Mouse (Mus musculus): ENCODE measurements at regions not wholly inside any gene's neighbourhood (a gene's known extent, or its start where the extent isn't known, plus 50 kb on each side); places are given as distances from the start of the nearest gene placed in this dataset.
A peak's percentile ranks its signal among the peaks of the same experiment; 100 is the strongest.

GRCm38 (mm10) chr11:20442476-20442875 is 100.6 kb upstream of the Sertad2 start:
- Histone ChIP-seq H3K27ac (ENCODE audit: low read depth) (no peak overlapping the region), H3K27me3 (ENCODE audit: insufficient read depth, low read length) (no peaks in the 10 kb centered on the region), H3K4me1 (ENCODE audit: insufficient read depth) (peaks cover 11% of the 10 kb centered on the region; the same call in 1 of the 2 replicates), H3K36me3 (replicated peaks; ENCODE audit: insufficient read depth, low read length) (no peaks in the 10 kb centered on the region), H3K9me3 (ENCODE audit: low read length) (no peaks in the 10 kb centered on the region), H3K9ac (replicated peaks) (no peak overlapping the region), H3K4me2 (ENCODE audit: low read depth, low read length) (no peak overlapping the region), H3K4me3 (ENCODE audit: low read depth, low read length) (no peak overlapping the region)
- no peak for ATAC-seq
- no peak for DNase-seq
- TF ChIP-seq EP300 (IDR thresholded peaks at IDR 0.05; ENCODE audit: low read depth) (no peak), CTCF (IDR thresholded peaks at IDR 0.05; ENCODE audit: low read depth) (no peak)
- WGBS (ENCODE audit: insufficient replicate concordance) = 68% methylated on average over 4 of the region's 4 CpGs

- no peaks in the 10 kb centered on the region for H3K27me3 ChIP-seq (ENCODE audit: insufficient read depth, low read length)
- H3K4me3 ChIP-seq (ENCODE audit: low read depth, low read length) = peak overlapping the region; percentile 33
Measured at GRCm38 (mm10) chr11:20445061-20445902, 97.8 kb upstream of the Sertad2 start.

GRCm38 (mm10) chr11:20445903-20446264 is 97.2 kb upstream of the Sertad2 start:
- Histone ChIP-seq H3K4me1 (ENCODE audit: insufficient read depth) (peaks cover 11% of the 10 kb centered on the region; the same call in 1 of the 2 replicates), H3K36me3 (replicated peaks; ENCODE audit: insufficient read depth, low read length) (no peaks in the 10 kb centered on the region), H3K27ac (ENCODE audit: low read depth) (no peak overlapping the region), H3K4me2 (ENCODE audit: low read depth, low read length) (peak overlapping the region; percentile 72), H3K4me3 (ENCODE audit: low read depth, low read length) (peak overlapping the region; percentile 33), H3K9me3 (ENCODE audit: low read length) (no peaks in the 10 kb centered on the region), H3K27me3 (ENCODE audit: insufficient read depth, low read length) (no peaks in the 10 kb centered on the region), H3K9ac (replicated peaks) (no peak overlapping the region)
- 0% methylated on average over 6 of the region's 6 CpGs for WGBS (ENCODE audit: insufficient replicate concordance)
- ATAC-seq (peak; percentile 78), DNase-seq (peak; percentile 82)
- no peak for TF ChIP-seq EP300 (IDR thresholded peaks at IDR 0.05; ENCODE audit: low read depth)
- TF ChIP-seq CTCF (IDR thresholded peaks at IDR 0.05; ENCODE audit: low read depth) = peak; percentile 89

More at GRCm38 (mm10) chr11:20445061-20445902, 97.8 kb upstream of the Sertad2 start:
- WGBS (ENCODE audit: insufficient replicate concordance) = 14% methylated on average over 18 of the region's 18 CpGs
- no peaks in the 10 kb centered on the region for H3K36me3 ChIP-seq (replicated peaks; ENCODE audit: insufficient read depth, low read length)
- no peak overlapping the region for H3K27ac ChIP-seq (ENCODE audit: low read depth)
- H3K4me2 ChIP-seq (ENCODE audit: low read depth, low read length) = peak overlapping the region; percentile 72
- H3K9me3 ChIP-seq (ENCODE audit: low read length) = no peaks in the 10 kb centered on the region
- peak; percentile 16 for DNase-seq
- peaks cover 11% of the 10 kb centered on the region; the same call in 1 of the 2 replicates for H3K4me1 ChIP-seq (ENCODE audit: insufficient read depth)
- TF ChIP-seq EP300 (IDR thresholded peaks at IDR 0.05; ENCODE audit: low read depth) = no peak
- TF ChIP-seq CTCF (IDR thresholded peaks at IDR 0.05; ENCODE audit: low read depth) = no peak
- no peak for ATAC-seq
- H3K9ac ChIP-seq (replicated peaks) = no peak overlapping the region

- no peaks in the 10 kb centered on the region for H3K36me3 ChIP-seq (replicated peaks; ENCODE audit: insufficient read depth, low read length)
- 47% methylated on average over 4 of the region's 4 CpGs for WGBS (ENCODE audit: insufficient replicate concordance)
- peaks cover 8% of the 10 kb centered on the region; the same call in 1 of the 2 replicates for H3K4me1 ChIP-seq (ENCODE audit: insufficient read depth)
- DNase-seq (no peak), ATAC-seq (no peak)
- TF ChIP-seq EP300 (IDR thresholded peaks at IDR 0.05; ENCODE audit: low read depth) (no peak), CTCF (IDR thresholded peaks at IDR 0.05; ENCODE audit: low read depth) (no peak)
- no peak overlapping the region for H3K9ac ChIP-seq (replicated peaks)
- H3K9me3 ChIP-seq (ENCODE audit: low read length) = no peaks in the 10 kb centered on the region
- H3K4me3 ChIP-seq (ENCODE audit: low read depth, low read length) = no peak overlapping the region
- H3K4me2 ChIP-seq (ENCODE audit: low read depth, low read length) = peak overlapping the region; percentile 10; the same call in 1 of the 2 replicates
- 0 out of 2 replicates have a peak, but pooled peaks cover 6% of the 10 kb centered on the region for H3K27me3 ChIP-seq (ENCODE audit: insufficient read depth, low read length)
- H3K27ac ChIP-seq (ENCODE audit: low read depth) = no peak overlapping the region
Measured at GRCm38 (mm10) chr11:20452901-20453300, 90.2 kb upstream of the Sertad2 start.

DNA sequence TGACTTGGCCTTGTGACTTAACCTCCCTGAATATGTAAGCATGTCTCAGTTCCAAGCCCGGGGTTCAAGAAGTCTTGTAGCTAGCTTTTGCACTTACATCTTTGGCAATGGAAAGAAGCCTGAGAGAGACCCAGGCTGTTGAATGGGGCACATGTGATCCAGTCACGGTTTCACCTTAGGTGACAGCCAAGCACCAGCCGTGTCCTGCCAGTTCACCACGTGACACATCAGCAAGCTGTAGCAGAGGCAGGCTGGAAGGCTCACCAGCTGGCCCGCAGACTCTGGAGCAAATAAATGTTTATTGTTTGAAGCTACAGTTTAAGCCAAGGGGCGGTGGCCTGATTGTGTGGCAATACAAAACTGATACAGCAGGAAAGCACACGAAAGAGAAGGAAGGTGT is 89.3 kb upstream of the Sertad2 start:
- Histone ChIP-seq H3K27me3 (ENCODE audit: insufficient read depth, low read length) (0 out of 2 replicates have a peak, but pooled peaks cover 6% of the 10 kb centered on the region), H3K9me3 (ENCODE audit: low read length) (no peaks in the 10 kb centered on the region), H3K27ac (ENCODE audit: low read depth) (no peak overlapping the region), H3K36me3 (replicated peaks; ENCODE audit: insufficient read depth, low read length) (no peaks in the 10 kb centered on the region), H3K4me2 (ENCODE audit: low read depth, low read length) (no peak overlapping the region), H3K4me3 (ENCODE audit: low read depth, low read length) (no peak overlapping the region), H3K9ac (replicated peaks) (no peak overlapping the region), H3K4me1 (ENCODE audit: insufficient read depth) (peaks cover 8% of the 10 kb centered on the region; the same call in 1 of the 2 replicates)
- 64% methylated on average over 7 of the region's 7 CpGs for WGBS (ENCODE audit: insufficient replicate concordance)
- TF ChIP-seq EP300 (IDR thresholded peaks at IDR 0.05; ENCODE audit: low read depth) (no peak), CTCF (IDR thresholded peaks at IDR 0.05; ENCODE audit: low read depth) (no peak)
- DNase-seq (no peak), ATAC-seq (peak; percentile 24; the same call in 1 of the 2 replicates)

DNA sequence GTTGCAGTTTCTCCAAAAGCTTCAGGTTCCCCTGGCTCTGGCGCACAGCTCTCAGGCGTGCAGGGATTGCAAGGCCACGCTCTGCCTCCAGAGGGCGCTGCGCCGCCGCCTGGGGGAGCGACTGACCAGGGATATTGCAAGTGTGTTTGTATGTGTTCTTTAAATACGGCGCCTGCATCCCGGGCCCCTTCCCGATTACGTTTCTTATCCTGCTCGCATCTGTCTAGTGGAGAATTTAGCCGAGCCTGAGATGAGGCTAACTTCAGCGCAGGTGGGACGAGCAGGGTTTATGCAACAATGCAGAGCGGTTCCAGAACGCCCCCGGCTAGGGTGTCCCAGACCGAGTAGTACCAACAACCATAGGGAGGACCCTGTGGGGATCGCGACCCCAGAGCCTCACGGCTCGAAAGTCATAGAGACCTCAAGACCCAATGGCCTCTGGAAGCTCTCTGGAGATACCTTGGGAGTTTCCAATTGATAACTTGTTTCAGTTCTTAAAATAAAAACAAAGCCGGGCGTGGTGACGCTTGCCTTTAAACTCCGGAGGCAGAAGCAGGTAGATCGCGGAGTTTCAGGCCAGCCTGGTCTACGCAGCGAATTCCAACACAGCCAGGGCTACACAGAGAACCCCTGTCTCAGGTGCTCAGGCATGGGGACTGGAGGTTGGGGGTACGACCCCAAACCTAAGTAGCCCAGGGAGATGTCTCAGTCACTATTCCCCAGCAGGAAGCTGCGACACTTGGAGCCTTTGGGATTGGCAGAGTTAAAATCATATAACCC is 87.8 kb upstream of the Sertad2 start:
- DNase-seq (peak; percentile 92), ATAC-seq (peak; percentile 85)
- Histone ChIP-seq H3K36me3 (replicated peaks; ENCODE audit: insufficient read depth, low read length) (no peaks in the 10 kb centered on the region), H3K4me2 (ENCODE audit: low read depth, low read length) (peak overlapping the region; percentile 92), H3K4me3 (ENCODE audit: low read depth, low read length) (peak overlapping the region; percentile 62), H3K27ac (ENCODE audit: low read depth) (no peak overlapping the region), H3K9me3 (ENCODE audit: low read length) (no peaks in the 10 kb centered on the region), H3K27me3 (ENCODE audit: insufficient read depth, low read length) (0 out of 2 replicates have a peak, but pooled peaks cover 6% of the 10 kb centered on the region), H3K9ac (replicated peaks) (peak overlapping the region; percentile 57), H3K4me1 (ENCODE audit: insufficient read depth) (peaks cover 8% of the 10 kb centered on the region; the same call in 1 of the 2 replicates)
- WGBS (ENCODE audit: insufficient replicate concordance) = 1% methylated on average over 35 of the region's 35 CpGs
- TF ChIP-seq EP300 (IDR thresholded peaks at IDR 0.05; ENCODE audit: low read depth) = no peak
- peak; percentile 99 for TF ChIP-seq CTCF (IDR thresholded peaks at IDR 0.05; ENCODE audit: low read depth)

All from liver, postnatal 0 days (tissue).